Mouse (Mus musculus): Measurements from ENCODE around the gene Rnf4.

- TF ChIP-seq CTCF (IDR thresholded peaks at IDR 0.05; ENCODE audit: extremely low read depth, insufficient read length, insufficient replicate concordance, low read depth, low read length) (no peak), POLR2A (IDR thresholded peaks at IDR 0.05; ENCODE audit: low read depth, low read length) (no peak)
These were observed 62.2 kb downstream of the Rnf4 start for GRCm38 (mm10) chr5:34398326-34398725.
